Mouse (Mus musculus) megakaryocyte, adult 5-6 weeks (primary cell): ENCODE results near the gene Rbm20. TPM values are rescaled to one million over a fixed set of nuclear protein-coding genes. Genes with fewer than 3 reads are reported as not detected.
A peak's percentile ranks its signal among the peaks of the same experiment; 100 is the strongest.

Experiments
- ATAC-seq: 2 replicates; pipeline ENCODE4 v1.8.0; 2016; ENCODE audit warnings: mild to moderate bottlenecking, inconsistent platforms; ENCODE audit not compliant: poor library complexity, severe bottlenecking
- total RNA-seq, 2 experiments: library from RNA; stranded (forward) in 1 of 2; stranded (reverse) in 1 of 2; fragments of 153-499, 151-499 nt in 1 of 2; fragments of 221-1000, 200-1000 nt in 1 of 2; gene quantifications; 2 replicates each; pipeline versions ENCODE4 v1.2.3 to v1.2.4; 2015 to 2017

Rbm20 gene
- total RNA-seq, 2 experiments from 2014 or later = 0.11 TPM; not detected in 1

GRCm38 (mm10) chr19:53838850-53839249 is 161.7 kb downstream of the Rbm20 start:
- ATAC-seq = no peak

DNA sequence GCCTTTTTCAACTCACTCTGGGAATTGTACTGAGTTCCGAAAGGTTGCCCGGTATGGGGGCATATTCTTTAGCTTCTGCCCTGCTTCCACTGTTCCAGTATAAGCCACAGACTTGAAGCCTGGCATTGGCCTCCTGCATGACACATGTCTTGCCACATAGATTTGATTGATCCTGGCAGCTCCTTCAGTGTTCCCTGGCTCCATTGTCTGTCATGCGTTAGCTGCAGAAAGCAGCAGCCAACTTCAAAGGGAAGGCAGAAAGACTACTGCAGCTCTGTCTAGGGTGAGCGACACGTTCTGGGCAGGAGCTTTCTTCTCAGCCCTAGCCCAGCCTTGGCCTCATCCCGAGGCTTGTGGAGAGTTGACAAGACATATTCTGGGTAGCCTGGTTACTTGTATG is 162.7 kb downstream of the Rbm20 start:
- ATAC-seq = no peak

GRCm38 (mm10) chr19:53841915-53842314 is 164.8 kb downstream of the Rbm20 start:
- peak; percentile 62 for ATAC-seq

GRCm38 (mm10) chr19:53843972-53844371 is 166.9 kb downstream of the Rbm20 start:
- ATAC-seq = no peak

DNA sequence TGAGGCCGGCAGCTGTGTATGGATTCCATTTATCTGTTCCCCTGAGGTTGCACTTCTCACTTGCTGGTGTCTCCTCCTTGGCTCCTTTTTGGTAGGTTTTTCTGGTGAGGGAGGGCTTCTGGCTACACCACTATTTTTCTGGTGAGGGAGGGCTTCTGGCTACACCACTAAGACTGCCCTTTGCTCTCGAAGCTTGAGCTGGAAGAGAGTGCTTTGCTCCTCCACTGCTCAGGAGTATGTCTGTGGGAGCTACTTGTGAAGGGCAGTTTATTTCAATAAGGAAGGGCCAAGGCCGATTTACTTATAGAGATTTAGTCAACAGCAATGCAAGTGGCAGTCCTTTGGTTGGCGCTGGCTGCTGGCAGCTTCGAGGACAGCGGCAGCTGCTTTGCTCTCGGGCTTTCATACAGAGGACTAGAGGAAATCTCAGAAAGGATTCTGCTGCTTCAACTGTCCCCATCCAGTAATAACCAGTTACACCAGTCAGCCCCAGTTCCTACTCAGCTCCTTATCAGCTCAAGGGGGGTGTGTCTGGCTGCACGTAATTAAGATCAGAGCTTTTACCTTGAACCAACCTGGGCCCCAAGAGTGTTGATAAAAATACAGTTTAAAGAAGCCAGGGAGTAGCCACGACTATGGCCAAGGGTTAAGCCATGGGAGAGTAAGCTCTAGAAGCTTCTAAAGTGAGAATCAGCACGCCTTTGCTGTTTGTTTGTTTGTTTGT is 171.3 kb downstream of the Rbm20 start:
- ATAC-seq = no peak

DNA sequence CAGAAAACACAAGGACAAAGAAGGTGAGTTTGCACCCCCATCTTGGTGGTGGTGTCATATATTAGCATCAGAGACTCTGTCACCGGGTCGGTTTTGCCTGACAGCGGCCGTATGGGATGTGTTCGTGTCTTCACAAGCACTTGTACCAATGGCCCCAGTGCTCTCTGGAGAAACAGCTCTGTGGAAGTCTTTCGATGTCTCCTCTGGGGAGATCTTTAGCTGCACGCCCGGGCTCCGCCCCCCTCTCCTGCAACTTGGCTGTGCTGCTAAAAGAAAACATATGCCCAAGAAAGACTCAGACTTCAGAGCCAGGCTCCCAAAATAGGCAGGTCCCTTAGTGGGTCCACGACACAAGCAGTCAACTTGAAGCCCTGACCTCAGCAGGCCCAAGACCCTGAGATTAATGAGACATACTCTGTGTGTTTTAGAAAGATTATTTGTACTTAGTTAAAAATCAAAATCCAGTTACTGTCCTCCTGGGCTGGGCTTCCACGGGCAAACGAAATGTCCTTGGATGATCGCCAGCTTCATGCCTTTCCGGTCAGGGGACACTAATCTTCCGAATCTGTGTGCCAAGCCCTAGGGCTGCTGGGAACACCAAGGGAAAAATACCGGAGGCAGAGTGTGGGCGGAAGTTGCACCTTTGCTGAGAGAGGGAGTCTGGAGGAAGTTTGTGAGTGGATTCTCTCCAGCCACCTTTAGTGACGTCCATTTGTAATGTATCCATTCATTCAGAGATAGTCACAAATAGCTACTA is 173.2 kb downstream of the Rbm20 start:
- ATAC-seq = no peak

GRCm38 (mm10) chr19:53851352-53851751 is 174.2 kb downstream of the Rbm20 start:
- ATAC-seq = no peak

DNA sequence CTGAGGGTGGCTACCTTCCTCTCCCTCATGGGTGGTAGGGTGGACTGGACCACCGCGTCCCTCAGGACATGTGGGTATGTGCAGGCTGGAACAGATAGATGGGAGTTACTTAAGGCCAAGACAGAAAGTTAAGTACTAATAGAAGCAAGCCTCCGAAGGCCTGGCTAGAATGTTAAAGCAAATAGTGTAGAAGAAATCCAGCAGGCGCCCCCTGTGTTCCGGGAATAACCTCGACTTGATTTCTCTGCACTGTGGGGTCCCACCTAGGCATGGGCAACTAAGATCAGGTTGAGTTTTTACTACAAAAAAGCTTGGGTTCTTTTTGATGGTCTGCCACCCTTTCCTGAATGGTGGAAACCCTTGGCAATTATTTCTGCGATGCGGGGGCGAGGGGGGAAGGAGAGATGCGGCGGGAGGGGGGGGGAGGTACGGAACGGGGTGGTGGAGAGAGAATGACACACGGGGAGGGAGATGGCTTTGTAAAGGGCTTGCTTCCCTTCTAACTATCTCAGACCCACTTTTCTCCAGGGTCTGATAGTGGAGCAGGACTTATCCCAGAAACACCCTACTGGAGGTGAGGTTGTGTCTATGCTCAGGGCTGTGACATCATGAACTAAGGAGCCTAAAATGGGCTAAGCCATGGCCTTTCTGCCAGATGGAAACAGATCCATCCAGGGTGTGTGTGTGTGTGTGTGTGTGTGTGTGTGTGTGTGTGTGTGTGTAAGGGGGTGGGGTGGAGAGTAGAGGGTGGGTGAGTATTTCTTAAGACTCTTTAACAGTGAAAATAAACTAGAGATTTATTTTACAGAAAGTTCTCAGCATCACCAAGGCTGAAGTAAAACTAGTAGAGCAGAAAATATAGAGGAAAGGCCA is 175.0 kb downstream of the Rbm20 start:
- no peak for ATAC-seq

DNA sequence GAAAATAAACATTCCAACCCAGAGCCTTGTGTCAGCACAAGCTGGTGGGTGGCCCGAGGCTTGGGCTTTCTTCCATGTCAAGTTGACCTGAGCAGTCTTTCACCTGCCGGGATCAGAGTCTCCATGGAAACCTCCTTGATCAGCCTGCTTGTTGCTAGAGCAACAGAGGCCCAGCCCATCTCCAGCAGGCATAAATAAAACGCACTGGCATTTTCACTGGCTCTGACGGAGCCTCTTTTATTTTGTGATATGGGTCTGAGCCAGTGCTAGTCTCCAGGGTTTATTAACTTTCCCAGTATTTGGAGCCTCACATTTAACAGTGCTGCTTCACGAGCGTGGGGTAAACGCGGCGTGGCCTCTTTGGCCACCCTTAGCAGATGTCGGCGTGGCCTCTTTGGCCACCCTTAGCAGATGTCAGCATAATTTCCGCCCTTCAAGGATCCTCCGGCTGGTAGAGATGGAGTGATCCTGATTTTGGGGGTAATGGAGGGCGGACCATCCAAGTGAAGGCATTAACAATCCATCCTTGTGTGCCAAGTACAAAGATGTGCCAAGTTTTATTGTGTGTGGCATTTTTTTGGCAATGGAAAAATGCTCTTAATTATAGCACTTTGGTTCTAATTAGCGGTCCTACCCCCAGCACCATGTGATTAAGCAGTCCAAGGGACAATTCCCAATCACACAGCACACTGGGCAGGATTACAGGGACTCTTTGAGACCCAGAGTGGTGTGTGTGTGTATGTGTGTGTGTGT is 175.8 kb downstream of the Rbm20 start:
- no peak for ATAC-seq

GRCm38 (mm10) chr19:53854978-53855377 is 177.9 kb downstream of the Rbm20 start:
- ATAC-seq = peak; percentile 93

- ATAC-seq = no peak
Measured at GRCm38 (mm10) chr19:53855781-53856180, 178.7 kb downstream of the Rbm20 start.

DNA sequence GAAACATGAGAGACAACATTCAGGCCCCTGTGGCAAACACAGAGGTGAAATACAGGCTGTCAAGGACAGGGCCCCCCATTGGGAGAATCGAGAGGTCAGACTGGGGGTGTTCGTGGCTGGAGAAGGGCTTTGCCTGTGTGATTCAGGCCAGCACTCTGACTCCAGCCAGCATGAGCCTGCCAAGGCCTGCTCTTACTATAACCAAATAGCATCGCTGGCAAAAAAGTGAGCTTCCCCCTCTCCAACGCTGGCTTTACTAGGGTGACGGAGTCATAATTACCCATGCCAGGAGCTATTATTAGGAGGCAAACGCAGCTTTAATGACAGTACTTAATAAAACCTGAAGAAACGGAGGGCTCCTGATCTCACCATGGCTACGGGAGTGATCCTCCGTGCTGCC is 179.7 kb downstream of the Rbm20 start:
- no peak for ATAC-seq

- no peak for ATAC-seq
Measured at GRCm38 (mm10) chr19:53857962-53858361, 180.9 kb downstream of the Rbm20 start.

- no peak for ATAC-seq
Measured at GRCm38 (mm10) chr19:53859149-53859548, 182.0 kb downstream of the Rbm20 start.

DNA sequence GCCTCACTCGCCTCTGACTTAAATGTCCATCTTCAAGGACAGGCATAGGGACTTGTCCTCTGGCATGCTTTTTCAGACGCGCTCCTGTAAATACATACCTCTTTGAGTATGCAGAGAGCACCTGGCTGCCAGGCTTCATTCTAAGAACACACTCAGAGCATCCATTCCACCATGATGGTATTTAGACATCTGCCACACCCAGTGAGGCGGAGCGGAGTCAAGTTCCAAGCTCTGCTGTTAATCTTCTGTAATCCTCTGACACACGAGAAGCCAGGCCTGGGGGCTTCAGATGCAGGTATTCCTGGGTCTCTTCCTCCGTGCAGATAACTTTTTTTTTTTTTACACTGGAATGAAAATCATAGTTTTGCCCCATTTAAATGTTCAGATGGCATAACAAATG is 182.5 kb downstream of the Rbm20 start:
- no peak for ATAC-seq

DNA sequence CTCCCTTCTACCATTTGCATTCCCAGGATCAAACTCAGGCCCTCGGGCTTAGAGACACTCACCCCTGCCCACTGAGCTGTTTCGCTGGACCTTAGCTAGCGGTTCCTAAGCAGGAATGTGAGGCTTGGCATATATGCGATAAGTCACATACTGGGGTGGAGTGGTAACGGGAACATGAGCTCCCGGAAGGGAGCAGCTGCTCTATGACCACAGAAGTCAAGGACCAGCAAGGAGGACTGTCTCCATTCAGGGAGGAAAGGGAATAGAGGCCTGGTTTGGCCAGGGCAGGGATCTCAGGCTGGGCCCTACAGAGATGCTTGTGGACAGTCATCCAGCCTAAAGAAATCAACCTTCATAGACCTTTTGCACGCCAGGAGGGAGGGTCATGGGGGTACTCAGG is 184.2 kb downstream of the Rbm20 start:
- ATAC-seq = no peak

DNA sequence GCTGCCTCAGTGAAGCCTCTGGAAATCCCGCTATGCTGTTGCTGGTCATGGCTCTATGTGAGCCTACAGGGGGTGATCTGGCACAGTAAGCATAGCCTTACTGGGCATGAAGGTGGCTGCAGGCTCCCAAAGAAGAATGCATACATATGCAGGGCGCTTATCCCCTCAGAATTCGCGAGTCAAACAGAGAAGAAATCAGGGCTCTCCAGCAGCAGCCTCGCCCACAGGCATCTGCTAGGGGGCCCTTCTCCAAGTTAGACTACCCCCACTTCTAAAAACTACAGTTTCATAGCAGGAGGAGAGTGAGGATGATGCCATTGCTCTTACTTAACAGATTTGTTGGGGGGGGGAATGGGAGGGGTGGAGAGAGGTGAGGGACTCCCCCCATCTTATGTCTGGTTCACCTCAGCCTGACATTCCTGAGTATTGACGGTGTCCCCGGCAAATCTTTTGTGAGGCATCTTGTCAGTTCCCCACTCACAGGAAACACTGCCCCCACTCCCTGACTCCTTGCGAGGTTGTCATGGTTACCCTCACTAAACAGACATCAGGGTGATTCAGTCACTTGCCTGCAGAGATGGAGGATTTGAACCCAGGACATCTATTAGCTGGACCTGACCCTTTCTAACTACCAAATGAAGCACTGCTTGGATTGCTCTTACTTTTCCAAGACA is 185.6 kb downstream of the Rbm20 start:
- ATAC-seq = no peak

DNA sequence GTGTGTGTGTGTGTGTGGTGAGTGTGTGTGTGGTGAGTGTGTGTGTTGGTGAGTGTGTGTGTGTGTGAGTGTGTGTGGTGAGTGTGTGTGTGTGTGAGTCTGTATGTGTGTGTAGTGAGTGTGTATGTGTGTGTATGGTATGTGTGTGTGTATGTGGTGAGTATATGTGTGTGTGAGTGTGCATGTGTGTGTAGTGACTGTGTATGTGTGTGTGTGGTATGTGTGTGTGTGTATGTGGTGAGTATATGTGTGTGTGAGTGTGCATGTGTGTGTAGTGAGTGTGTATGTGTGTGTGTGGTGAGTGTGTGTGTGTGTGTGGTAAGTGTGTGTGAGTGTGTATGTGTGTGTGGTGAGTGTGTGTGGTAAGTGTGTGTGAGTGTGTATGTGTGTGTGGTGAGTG is 190.1 kb downstream of the Rbm20 start:
- ATAC-seq = no peak

DNA sequence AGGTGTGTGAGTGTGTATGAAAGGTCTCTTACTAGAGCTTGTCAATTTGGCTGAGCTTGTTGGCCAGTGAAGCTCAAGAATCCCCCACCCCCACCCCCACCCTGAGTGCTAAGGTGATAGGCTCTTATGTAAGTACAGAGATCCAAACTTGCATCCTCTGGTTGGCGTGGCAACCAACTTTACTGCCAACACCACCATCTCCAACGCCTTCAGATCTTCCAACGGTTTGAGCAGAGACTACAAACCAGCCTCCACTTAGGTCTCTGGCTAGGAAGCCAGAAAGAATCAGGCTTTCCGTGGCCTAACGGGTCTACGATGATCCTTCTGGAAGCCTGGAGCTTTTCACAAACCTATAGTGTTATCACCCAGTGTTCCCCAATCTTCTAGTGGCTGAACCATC is 191.0 kb downstream of the Rbm20 start:
- no peak for ATAC-seq

- ATAC-seq = no peak
Measured at GRCm38 (mm10) chr19:53868796-53869195, 191.7 kb downstream of the Rbm20 start.
